Mouse (Mus musculus): ENCODE data around the gene Rtn4ip1.
"Not testable (repeated sequence)": the region's sequence is repeated elsewhere in the genome, so short reads cannot be mapped to it uniquely, and the experiment has no call there.

Gene Rtn4ip1

GRCm38 (mm10) chr10:43939136-43939662 is 37.6 kb downstream of the Rtn4ip1 start:
- DNase-seq = no peak

- DNase-seq = peak in 1 of 2 experiments; percentile 27
Measured at GRCm38 (mm10) chr10:43943736-43944135, 42.1 kb downstream of the Rtn4ip1 start.

GRCm38 (mm10) chr10:43945435-43945834 is 43.8 kb downstream of the Rtn4ip1 start:
- DNase-seq = peak; percentile 26 to 46

- DNase-seq = peak; percentile 67 to 72
Measured at GRCm38 (mm10) chr10:43953942-43954341, 52.3 kb downstream of the Rtn4ip1 start.

GRCm38 (mm10) chr10:43964943-43965342 is 63.3 kb downstream of the Rtn4ip1 start:
- DNase-seq = no peak

- DNase-seq = no peak
Measured at GRCm38 (mm10) chr10:43973244-43973643, 71.6 kb downstream of the Rtn4ip1 start.

- peak; percentile 26 to 51 for DNase-seq
Measured at GRCm38 (mm10) chr10:43977353-43977752, 75.7 kb downstream of the Rtn4ip1 start.

GRCm38 (mm10) chr10:43980080-43980479 is 78.5 kb downstream of the Rtn4ip1 start:
- no peak for DNase-seq

GRCm38 (mm10) chr10:43980742-43981141 is 79.1 kb downstream of the Rtn4ip1 start:
- not testable (repeated sequence) for DNase-seq

- DNase-seq = no peak
Measured at GRCm38 (mm10) chr10:43982470-43982869, 80.9 kb downstream of the Rtn4ip1 start.

- no peak for DNase-seq
Measured at GRCm38 (mm10) chr10:43983241-43983640, 81.6 kb downstream of the Rtn4ip1 start.

- no peak for DNase-seq
Measured at GRCm38 (mm10) chr10:43983866-43984265, 82.3 kb downstream of the Rtn4ip1 start.

- no peak for DNase-seq
Measured at GRCm38 (mm10) chr10:43991268-43991667, 89.7 kb downstream of the Rtn4ip1 start.

- DNase-seq = no peak
Measured at GRCm38 (mm10) chr10:43992506-43992905, 90.9 kb downstream of the Rtn4ip1 start.

- no peak for DNase-seq
Measured at GRCm38 (mm10) chr10:43993198-43993597, 91.6 kb downstream of the Rtn4ip1 start.

- DNase-seq = no peak
Measured at GRCm38 (mm10) chr10:43995858-43996650, 94.4 kb downstream of the Rtn4ip1 start.

- no peak for DNase-seq
Measured at GRCm38 (mm10) chr10:43997276-43997675, 95.7 kb downstream of the Rtn4ip1 start.

GRCm38 (mm10) chr10:43998023-43998422 is 96.4 kb downstream of the Rtn4ip1 start:
- no peak for DNase-seq

- no peak for DNase-seq
Measured at GRCm38 (mm10) chr10:43998503-43999082, 97.0 kb downstream of the Rtn4ip1 start.

- no peak for DNase-seq
Measured at GRCm38 (mm10) chr10:44000156-44000865, 98.7 kb downstream of the Rtn4ip1 start.

- peak; percentile 19 to 28 for DNase-seq
Measured at GRCm38 (mm10) chr10:44002004-44002940, 100.7 kb downstream of the Rtn4ip1 start.

GRCm38 (mm10) chr10:44002995-44003524 is 101.5 kb downstream of the Rtn4ip1 start:
- no peak for DNase-seq
